Mouse (Mus musculus) limb, embryonic 11.5 days (tissue): Measurements from ENCODE around the gene Sdk2. TPM values are rescaled to one million over a fixed set of nuclear protein-coding genes. Genes with fewer than 3 reads are reported as not detected.

Source experiments
- ATAC-seq: fragments of 200-750 bp; cut with Nextera tagmentation; 2 replicates; pipeline ENCODE4 v1.8.0; 2017; ENCODE audit warnings: low read depth; ENCODE audit not compliant: insufficient number of reproducible peaks, low FRiP score, low TSS enrichment
- DNase-seq: peaks from one replicate; pipeline ENCODE4 v3.0.0-alpha.2; 2015; ENCODE audit warnings: low spot score
- H3K27ac ChIP-seq: fragments of 300-500 bp; sonication (generic); replicated peaks from 2 replicates; pipeline ENCODE4 v1.5.1; 2014; ENCODE audit warnings: low read depth, mild to moderate bottlenecking, low read length
- H3K27me3 ChIP-seq: fragments of 300-500 bp; sonication (generic); 2 replicates; pipeline ENCODE4 v1.6.1; 2014; ENCODE audit warnings: mild to moderate bottlenecking, low read length, mixed read lengths; ENCODE audit not compliant: control insufficient read depth, insufficient read depth
- H3K36me3 ChIP-seq: fragments of 300-500 bp; sonication (generic); 2 replicates; pipeline ENCODE4 v1.6.1; 2014; ENCODE audit warnings: mild to moderate bottlenecking, low read length, moderate library complexity, mixed read lengths; ENCODE audit not compliant: control insufficient read depth, insufficient read depth
- H3K4me1 ChIP-seq: fragments of 300-500 bp; sonication (generic); 2 replicates; pipeline ENCODE4 v1.6.1; 2014; ENCODE audit warnings: low read length, mixed read lengths; ENCODE audit not compliant: control insufficient read depth, insufficient read depth
- H3K4me2 ChIP-seq: fragments of 300-500 bp; sonication (generic); 2 replicates; pipeline ENCODE4 v1.6.1; 2014; ENCODE audit warnings: low read depth, mild to moderate bottlenecking, moderate library complexity; ENCODE audit not compliant: severe bottlenecking
- H3K4me3 ChIP-seq: fragments of 300-500 bp; sonication (generic); 2 replicates; pipeline ENCODE4 v1.5.1; 2014; ENCODE audit warnings: low read depth, low read length
- H3K9ac ChIP-seq: fragments of 300-500 bp; sonication (generic); 2 replicates; pipeline ENCODE4 v1.6.1; 2014; ENCODE audit warnings: mild to moderate bottlenecking, low read length
- H3K9me3 ChIP-seq: fragments of 300-500 bp; sonication (generic); 2 replicates; pipeline ENCODE4 v1.6.1; 2016; ENCODE audit warnings: low read length; ENCODE audit not compliant: control insufficient read depth
- WGBS: fragments of 180-500 bp; shearing (Covaris S2); extraction: QIAGEN DNeasy Blood & Tissue Kit; methylation state at CpG from one replicate; pipeline ENCODE4 v1.1.7; 2014; 5-methylcytosine and 5-hydroxymethylcytosine counted together
- polyA plus RNA-seq: library from polyadenylated mRNA; unstranded; fragments of >200 nt; fragmentation: Nextera tagmentation; extraction: Ambion mirVana; gene quantifications from 2 replicates; pipeline ENCODE4 v1.2.1, GENCODE M21; 2014

The Sdk2 gene
- polyA plus RNA-seq, 1 experiment from 2014 or later: 0.60 TPM

DNA sequence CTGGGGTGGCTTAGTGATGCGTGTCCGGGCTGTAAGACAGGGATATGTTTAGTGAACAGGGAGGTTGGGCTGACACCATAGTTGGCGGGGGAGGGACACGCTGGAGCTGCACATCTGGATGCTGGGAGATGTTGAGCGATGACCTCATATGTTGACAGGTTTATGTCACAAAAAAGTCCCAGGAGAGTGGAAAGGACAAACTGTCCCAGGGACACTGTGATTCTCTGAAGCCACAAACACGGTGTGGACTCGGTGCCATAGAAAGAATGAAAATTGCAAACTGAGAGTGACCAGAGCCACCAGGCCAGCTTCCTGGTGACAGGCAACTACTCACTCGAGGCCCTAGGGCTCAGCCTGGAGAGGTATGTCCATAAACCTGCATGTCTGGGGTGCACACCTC lies 199.8 kb downstream of the Sdk2 start:
- no peak overlapping the region for H3K9ac ChIP-seq
- ATAC-seq (no peak), DNase-seq (no peak)
- no peak overlapping the region for H3K27ac ChIP-seq
- no peak overlapping the region for H3K4me2 ChIP-seq
- no peaks in the 10 kb centered on the region for H3K9me3 ChIP-seq
- H3K4me1 ChIP-seq: no peaks in the 10 kb centered on the region
- H3K36me3 ChIP-seq: no peaks in the 10 kb centered on the region
- H3K4me3 ChIP-seq: no peak overlapping the region
- no peaks in the 10 kb centered on the region for H3K27me3 ChIP-seq
- 89% methylated on average over 8 of the region's 8 CpGs for WGBS

DNA sequence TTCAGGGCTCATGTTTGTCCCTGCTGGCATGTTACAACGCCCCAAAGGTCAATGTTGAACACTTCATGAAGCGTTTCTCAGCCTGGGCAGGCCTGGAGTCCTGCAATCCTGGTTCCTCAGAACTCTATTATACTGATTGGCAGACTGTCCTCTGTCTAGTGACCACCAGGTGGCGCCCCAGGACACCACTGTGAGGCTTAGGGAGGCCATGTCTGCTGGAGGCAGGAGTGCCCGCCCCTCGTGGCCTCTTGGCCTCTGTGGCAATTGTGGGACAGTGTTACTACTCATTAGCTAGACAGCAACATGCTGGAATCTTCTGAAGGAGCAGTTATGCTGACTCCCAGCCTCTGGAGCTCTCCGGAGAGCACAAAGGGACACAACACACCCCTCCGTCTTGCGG lies 201.2 kb downstream of the Sdk2 start:
- Histone ChIP-seq H3K4me2 (no peak overlapping the region), H3K4me1 (no peaks in the 10 kb centered on the region), H3K4me3 (no peak overlapping the region), H3K36me3 (no peaks in the 10 kb centered on the region), H3K9ac (no peak overlapping the region), H3K27me3 (no peaks in the 10 kb centered on the region), H3K9me3 (no peaks in the 10 kb centered on the region), H3K27ac (no peak overlapping the region)
- DNase-seq (peak; percentile 94), ATAC-seq (no peak; the same call in 1 of the 2 replicates)
- 38% methylated on average over 8 of the region's 8 CpGs for WGBS

DNA sequence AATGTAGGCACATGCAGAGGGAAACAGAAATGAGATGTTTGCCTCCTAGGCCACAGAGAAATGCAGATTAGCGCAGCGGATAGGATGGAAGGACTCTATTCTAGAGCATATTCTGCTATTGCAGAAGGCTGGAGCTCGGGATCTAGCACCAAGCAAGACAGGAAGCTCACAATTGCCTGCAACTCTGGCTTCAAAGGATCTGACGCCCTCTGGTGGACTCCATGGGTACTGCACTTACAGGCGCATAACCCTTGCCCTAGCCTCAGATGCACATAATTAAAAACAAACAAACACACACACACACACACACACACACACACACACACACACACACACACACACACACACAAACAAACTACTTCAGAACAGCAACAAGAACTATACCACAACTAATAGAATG lies 203.4 kb downstream of the Sdk2 start:
- ATAC-seq: no peak
- H3K9me3 ChIP-seq: no peaks in the 10 kb centered on the region
- no peak overlapping the region for H3K4me2 ChIP-seq
- no peak overlapping the region for H3K4me3 ChIP-seq
- H3K4me1 ChIP-seq: no peaks in the 10 kb centered on the region
- 73% methylated on average over 5 of the region's 5 CpGs for WGBS
- DNase-seq: peak; percentile 64
- no peak overlapping the region for H3K9ac ChIP-seq
- H3K36me3 ChIP-seq: no peaks in the 10 kb centered on the region
- no peak overlapping the region for H3K27ac ChIP-seq
- no peaks in the 10 kb centered on the region for H3K27me3 ChIP-seq

DNA sequence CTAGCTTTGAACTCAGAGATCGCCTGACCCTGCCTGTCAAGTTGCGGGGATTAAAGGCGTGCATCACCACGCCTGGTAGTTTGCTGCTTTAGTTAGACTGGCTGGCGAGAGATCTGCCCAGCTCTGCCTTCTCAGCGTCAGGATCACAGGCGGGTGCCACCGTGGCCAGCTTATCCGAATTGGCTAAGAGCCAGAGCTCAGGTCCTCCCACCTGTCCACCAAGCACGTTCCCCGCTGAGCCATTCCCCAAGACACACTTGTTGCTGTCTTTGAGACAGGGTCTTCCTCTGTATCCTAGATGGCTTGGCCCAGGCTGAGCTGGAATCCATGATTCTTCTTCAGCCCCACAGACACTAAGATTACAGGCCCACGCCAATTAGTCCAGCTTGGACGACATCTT lies 211.2 kb downstream of the Sdk2 start:
- ATAC-seq (no peak), DNase-seq (no peak)
- Histone ChIP-seq H3K4me2 (no peak overlapping the region), H3K27me3 (no peaks in the 10 kb centered on the region), H3K4me3 (no peak overlapping the region), H3K36me3 (no peaks in the 10 kb centered on the region), H3K4me1 (no peaks in the 10 kb centered on the region), H3K9ac (no peak overlapping the region), H3K27ac (no peak overlapping the region), H3K9me3 (no peaks in the 10 kb centered on the region)
- WGBS: 89% methylated on average over 13 of the region's 13 CpGs

DNA sequence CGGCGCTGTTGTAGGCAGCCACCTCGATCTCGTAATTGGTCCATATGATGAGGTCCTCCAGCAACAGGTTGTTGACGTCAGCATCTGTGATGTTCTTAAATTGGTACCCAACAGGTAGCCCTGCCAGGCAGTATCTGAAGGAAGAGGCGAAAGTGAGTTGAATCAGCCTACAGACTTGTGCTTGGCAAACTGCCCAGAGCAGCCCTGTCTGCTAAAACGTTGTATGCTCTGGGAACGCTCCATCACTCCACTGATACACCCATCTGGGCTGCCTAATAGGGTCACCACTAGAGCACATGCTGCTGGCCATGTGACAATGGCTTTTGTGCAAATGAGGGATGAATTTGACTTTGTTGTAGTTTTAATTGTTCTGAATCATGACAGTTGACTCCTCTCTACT lies 215.1 kb downstream of the Sdk2 start:
- Histone ChIP-seq H3K27me3 (no peaks in the 10 kb centered on the region), H3K4me2 (no peak overlapping the region), H3K36me3 (no peaks in the 10 kb centered on the region), H3K9ac (no peak overlapping the region), H3K4me1 (peaks cover 5% of the 10 kb centered on the region; the same call in 1 of the 2 replicates), H3K4me3 (no peak overlapping the region), H3K27ac (no peak overlapping the region), H3K9me3 (no peaks in the 10 kb centered on the region)
- WGBS: 92% methylated on average over 8 of the region's 8 CpGs
- DNase-seq (no peak), ATAC-seq (no peak)

DNA sequence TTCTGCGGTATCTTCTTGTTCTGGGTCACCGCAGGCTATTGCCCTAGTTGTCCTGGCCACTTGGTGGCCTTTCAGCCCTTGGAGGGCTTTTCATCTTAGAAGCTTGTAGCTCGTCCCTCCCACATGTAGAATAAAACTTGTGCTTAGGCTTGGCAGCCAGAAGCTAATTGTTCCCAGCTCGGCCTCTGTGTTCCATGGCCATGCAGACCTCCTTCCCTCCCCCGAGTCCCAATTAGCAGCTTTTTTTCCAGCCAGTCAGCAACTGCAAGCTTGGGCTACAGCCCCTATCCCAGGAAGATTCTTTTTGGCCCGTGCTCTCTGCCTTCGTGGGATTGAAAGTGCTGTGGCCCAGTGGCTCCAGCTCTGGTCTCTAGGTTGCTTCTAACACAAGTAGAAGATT lies 217.5 kb downstream of the Sdk2 start:
- H3K4me3 ChIP-seq: no peak overlapping the region
- WGBS: 39% methylated on average over 7 of the region's 7 CpGs
- no peak overlapping the region for H3K27ac ChIP-seq
- no peak overlapping the region for H3K4me2 ChIP-seq
- no peaks in the 10 kb centered on the region for H3K9me3 ChIP-seq
- H3K9ac ChIP-seq: no peak overlapping the region
- H3K27me3 ChIP-seq: no peaks in the 10 kb centered on the region
- no peak for ATAC-seq
- no peaks in the 10 kb centered on the region for H3K36me3 ChIP-seq
- peak; percentile 36 for DNase-seq
- peaks cover 5% of the 10 kb centered on the region; the same call in 1 of the 2 replicates for H3K4me1 ChIP-seq

DNA sequence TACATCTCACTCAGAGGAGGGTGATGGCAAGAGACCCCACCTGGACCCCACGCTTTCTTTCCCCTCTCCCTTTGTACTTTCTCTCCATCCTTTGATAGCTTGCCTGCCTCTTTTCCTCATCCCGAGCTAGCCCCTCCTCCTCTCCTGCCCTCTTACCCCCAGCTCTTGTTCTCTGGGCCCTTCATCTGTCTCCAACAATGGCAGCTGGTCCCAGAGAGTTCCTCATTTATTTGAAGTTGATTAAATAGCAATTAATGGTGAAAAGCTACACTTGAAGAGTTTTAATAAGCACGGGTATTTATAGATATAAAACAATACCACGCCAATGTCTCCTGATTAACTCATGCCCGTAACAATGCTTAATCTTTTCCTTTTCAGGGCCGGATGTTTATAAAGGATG lies 222.9 kb downstream of the Sdk2 start:
- Histone ChIP-seq H3K4me3 (no peak overlapping the region), H3K9ac (no peak overlapping the region), H3K9me3 (no peaks in the 10 kb centered on the region), H3K4me2 (no peak overlapping the region), H3K36me3 (no peaks in the 10 kb centered on the region), H3K27ac (no peak overlapping the region), H3K27me3 (no peaks in the 10 kb centered on the region), H3K4me1 (no peaks in the 10 kb centered on the region)
- WGBS: 77% methylated on average over 6 of the region's 6 CpGs
- DNase-seq: no peak
- no peak for ATAC-seq

DNA sequence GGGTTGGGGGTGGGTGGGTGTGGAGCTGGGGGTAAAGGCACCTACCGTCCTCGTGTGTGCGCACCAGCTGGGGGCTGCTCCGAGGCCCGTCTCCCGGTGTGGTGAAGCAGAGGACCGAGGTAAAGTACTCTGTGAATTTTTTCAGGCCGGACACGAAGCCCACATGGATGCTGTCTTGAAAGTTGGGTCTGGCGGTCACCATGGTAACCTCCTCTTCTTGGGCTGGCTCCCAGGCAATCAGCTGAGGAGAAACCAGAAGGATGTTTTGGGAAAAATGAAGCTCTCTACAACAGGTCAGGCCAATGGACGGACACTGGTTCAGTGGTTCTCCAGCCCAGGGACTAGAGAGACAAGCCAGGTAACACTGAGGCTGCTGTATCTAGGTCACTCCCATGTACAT lies 224.0 kb downstream of the Sdk2 start:
- Histone ChIP-seq H3K4me3 (no peak overlapping the region), H3K27me3 (no peaks in the 10 kb centered on the region), H3K36me3 (no peaks in the 10 kb centered on the region), H3K9ac (no peak overlapping the region), H3K4me2 (no peak overlapping the region), H3K27ac (no peak overlapping the region), H3K9me3 (no peaks in the 10 kb centered on the region), H3K4me1 (no peaks in the 10 kb centered on the region)
- DNase-seq (no peak), ATAC-seq (no peak)
- 95% methylated on average over 11 of the region's 11 CpGs for whole genome bisulfite sequencing

DNA sequence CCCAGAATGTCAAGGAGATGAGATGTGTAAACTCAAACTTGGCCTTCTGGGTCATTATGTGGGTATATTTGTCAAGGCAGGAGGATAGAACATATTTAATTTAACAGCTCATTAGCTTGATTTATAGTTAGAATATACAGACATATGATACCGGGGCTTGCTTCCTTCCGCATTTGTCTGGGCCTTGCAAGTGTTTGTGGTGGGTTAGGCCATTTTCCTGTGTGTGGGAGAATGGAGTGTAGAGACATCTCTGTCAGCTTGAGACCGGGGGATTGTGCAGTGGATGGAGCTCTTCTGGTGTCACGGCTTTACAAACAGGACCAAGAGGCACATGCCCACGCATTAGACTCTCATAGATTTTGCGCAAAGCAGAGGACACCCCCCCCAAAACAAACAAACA lies 235.2 kb downstream of the Sdk2 start:
- Histone ChIP-seq H3K4me2 (no peak overlapping the region; the same call in 1 of the 2 replicates), H3K36me3 (no peaks in the 10 kb centered on the region), H3K4me3 (no peak overlapping the region), H3K9me3 (no peaks in the 10 kb centered on the region), H3K27me3 (no peaks in the 10 kb centered on the region), H3K4me1 (0 out of 2 replicates have a peak, but pooled peaks cover 2% of the 10 kb centered on the region), H3K27ac (no peak overlapping the region), H3K9ac (no peak overlapping the region)
- 93% methylated on average over 6 of the region's 6 CpGs for WGBS
- DNase-seq (no peak), ATAC-seq (no peak)
